Mouse (Mus musculus): ENCODE measurements at regions not wholly inside any gene's neighbourhood (a gene's known extent, or its start where the extent isn't known, plus 50 kb on each side); places are given as distances from the start of the nearest gene placed in this dataset.

- no peak overlapping the region for H3K27ac ChIP-seq (ENCODE audit: low read depth, low read length)
- H3K4me2 ChIP-seq (ENCODE audit: low read length): no peak overlapping the region
- no peaks in the 10 kb centered on the region for H3K9me3 ChIP-seq (replicated peaks; ENCODE audit: control insufficient read depth, low read length)
- DNase-seq (ENCODE audit: low spot score) (no peak), ATAC-seq (no peak)
- WGBS: 88% methylated on average over 4 of the region's 4 CpGs
- no peak overlapping the region for H3K9ac ChIP-seq (ENCODE audit: low read length)
- no peaks in the 10 kb centered on the region for H3K4me1 ChIP-seq (ENCODE audit: control insufficient read depth, insufficient read depth, low read length)
- no peak overlapping the region for H3K4me3 ChIP-seq (ENCODE audit: low read depth, low read length)
- H3K36me3 ChIP-seq (ENCODE audit: control insufficient read depth, insufficient read depth, low read length): no peaks in the 10 kb centered on the region
- no peaks in the 10 kb centered on the region for H3K27me3 ChIP-seq (replicated peaks; ENCODE audit: control insufficient read depth, insufficient read depth, low read length)
These were observed 421.9 kb upstream of the Gm10131 start for GRCm38 (mm10) chr8:34533421-34533820.

GRCm38 (mm10) chr8:34530896-34531679 lies 419.6 kb upstream of the Gm10131 start:
- H3K36me3 ChIP-seq (ENCODE audit: control insufficient read depth, insufficient read depth, low read length): no peaks in the 10 kb centered on the region
- 84% methylated on average over 11 of the region's 11 CpGs for WGBS
- no peaks in the 10 kb centered on the region for H3K27me3 ChIP-seq (replicated peaks; ENCODE audit: control insufficient read depth, insufficient read depth, low read length)
- H3K9ac ChIP-seq (ENCODE audit: low read length): no peak overlapping the region
- no peak for DNase-seq (ENCODE audit: low spot score)
- no peak overlapping the region for H3K4me3 ChIP-seq (ENCODE audit: low read depth, low read length)
- no peak overlapping the region for H3K4me2 ChIP-seq (ENCODE audit: low read length)
- no peaks in the 10 kb centered on the region for H3K4me1 ChIP-seq (ENCODE audit: control insufficient read depth, insufficient read depth, low read length)
- no peak overlapping the region for H3K27ac ChIP-seq (ENCODE audit: low read depth, low read length)
- ATAC-seq: no peak
- no peaks in the 10 kb centered on the region for H3K9me3 ChIP-seq (replicated peaks; ENCODE audit: control insufficient read depth, low read length)

- H3K9me3 ChIP-seq (replicated peaks; ENCODE audit: control insufficient read depth, low read length): no peaks in the 10 kb centered on the region
- 81% methylated on average over 5 of the region's 5 CpGs for WGBS
These were observed 418.5 kb upstream of the Gm10131 start for GRCm38 (mm10) chr8:34530046-34530445.

DNA sequence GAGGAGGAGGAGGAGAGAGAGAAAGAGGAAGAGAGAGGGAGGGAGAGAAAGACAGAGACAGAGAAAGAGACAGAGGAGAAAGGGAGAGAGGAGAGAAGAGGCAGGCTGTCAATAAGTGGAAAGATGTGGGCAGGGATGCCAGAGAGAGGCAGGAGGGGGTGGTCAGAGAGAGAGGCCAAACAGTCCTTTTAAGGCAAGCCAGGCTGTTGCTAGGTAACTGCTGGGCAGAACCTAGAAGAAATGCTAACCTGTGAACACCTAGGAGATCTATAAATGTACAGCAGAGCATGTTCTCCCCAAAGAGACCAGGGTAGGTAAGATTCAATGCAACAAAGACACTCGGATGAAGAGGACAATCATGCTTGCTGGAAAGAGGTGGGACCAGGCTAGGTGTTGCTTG lies 417.9 kb upstream of the Gm10131 start:
- DNase-seq (ENCODE audit: low spot score) (no peak), ATAC-seq (no peak)
- H3K36me3 ChIP-seq (ENCODE audit: control insufficient read depth, insufficient read depth, low read length): no peaks in the 10 kb centered on the region
- no peak overlapping the region for H3K9ac ChIP-seq (ENCODE audit: low read length)
- H3K27me3 ChIP-seq (replicated peaks; ENCODE audit: control insufficient read depth, insufficient read depth, low read length): no peaks in the 10 kb centered on the region
- no peak overlapping the region for H3K4me3 ChIP-seq (ENCODE audit: low read depth, low read length)
- no peaks in the 10 kb centered on the region; the same call in 1 of the 2 replicates for H3K4me1 ChIP-seq (ENCODE audit: control insufficient read depth, insufficient read depth, low read length)
- H3K4me2 ChIP-seq (ENCODE audit: low read length): no peak overlapping the region
- no peaks in the 10 kb centered on the region for H3K9me3 ChIP-seq (replicated peaks; ENCODE audit: control insufficient read depth, low read length)
- 83% methylated on average over 1 of the region's 1 CpGs for WGBS
- no peak overlapping the region for H3K27ac ChIP-seq (ENCODE audit: low read depth, low read length)

More at GRCm38 (mm10) chr8:34530046-34530445, 418.5 kb upstream of the Gm10131 start:
- H3K4me3 ChIP-seq (ENCODE audit: low read depth, low read length): no peak overlapping the region
- H3K9ac ChIP-seq (ENCODE audit: low read length): no peak overlapping the region
- no peak overlapping the region for H3K27ac ChIP-seq (ENCODE audit: low read depth, low read length)
- DNase-seq (ENCODE audit: low spot score): no peak
- H3K27me3 ChIP-seq (replicated peaks; ENCODE audit: control insufficient read depth, insufficient read depth, low read length): no peaks in the 10 kb centered on the region
- H3K36me3 ChIP-seq (ENCODE audit: control insufficient read depth, insufficient read depth, low read length): no peaks in the 10 kb centered on the region
- no peak overlapping the region for H3K4me2 ChIP-seq (ENCODE audit: low read length)
- no peaks in the 10 kb centered on the region; the same call in 1 of the 2 replicates for H3K4me1 ChIP-seq (ENCODE audit: control insufficient read depth, insufficient read depth, low read length)
- ATAC-seq: no peak

GRCm38 (mm10) chr8:34528213-34528612 lies 416.7 kb upstream of the Gm10131 start:
- 89% methylated on average over 3 of the region's 3 CpGs for WGBS
- no peak for ATAC-seq
- H3K27ac ChIP-seq (ENCODE audit: low read depth, low read length): no peak overlapping the region
- no peak overlapping the region for H3K4me3 ChIP-seq (ENCODE audit: low read depth, low read length)
- no peaks in the 10 kb centered on the region for H3K27me3 ChIP-seq (replicated peaks; ENCODE audit: control insufficient read depth, insufficient read depth, low read length)
- H3K4me1 ChIP-seq (ENCODE audit: control insufficient read depth, insufficient read depth, low read length): no peaks in the 10 kb centered on the region; the same call in 1 of the 2 replicates
- no peak overlapping the region for H3K9ac ChIP-seq (ENCODE audit: low read length)
- no peaks in the 10 kb centered on the region for H3K36me3 ChIP-seq (ENCODE audit: control insufficient read depth, insufficient read depth, low read length)
- no peaks in the 10 kb centered on the region for H3K9me3 ChIP-seq (replicated peaks; ENCODE audit: control insufficient read depth, low read length)
- no peak for DNase-seq (ENCODE audit: low spot score)
- H3K4me2 ChIP-seq (ENCODE audit: low read length): no peak overlapping the region

DNA sequence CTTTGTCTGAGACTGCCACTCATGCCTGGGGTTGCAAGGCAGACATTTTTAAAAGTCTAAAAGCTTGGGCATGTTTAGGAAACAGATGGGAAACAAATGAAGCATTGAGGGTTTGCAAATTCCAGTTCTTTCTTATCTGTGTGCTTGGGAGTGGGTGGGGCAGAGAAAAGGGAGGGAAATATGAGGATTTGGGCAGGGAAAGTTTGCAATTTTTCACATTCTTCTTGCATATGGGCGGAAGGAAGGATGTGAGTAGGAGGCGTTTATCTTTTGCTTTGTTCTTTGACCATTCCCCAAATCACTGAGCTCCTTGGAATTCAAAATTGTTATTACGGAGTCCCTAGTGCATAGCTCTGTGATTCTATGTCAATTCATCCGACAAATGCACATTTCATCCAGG lies 413.7 kb upstream of the Gm10131 start:
- Histone ChIP-seq H3K4me1 (ENCODE audit: control insufficient read depth, insufficient read depth, low read length) (no peaks in the 10 kb centered on the region; the same call in 1 of the 2 replicates), H3K4me3 (ENCODE audit: low read depth, low read length) (no peak overlapping the region), H3K4me2 (ENCODE audit: low read length) (no peak overlapping the region), H3K9ac (ENCODE audit: low read length) (no peak overlapping the region), H3K27me3 (replicated peaks; ENCODE audit: control insufficient read depth, insufficient read depth, low read length) (no peaks in the 10 kb centered on the region), H3K36me3 (ENCODE audit: control insufficient read depth, insufficient read depth, low read length) (no peaks in the 10 kb centered on the region), H3K9me3 (replicated peaks; ENCODE audit: control insufficient read depth, low read length) (no peaks in the 10 kb centered on the region), H3K27ac (ENCODE audit: low read depth, low read length) (no peak overlapping the region)
- ATAC-seq: no peak
- WGBS: 82% methylated on average over 4 of the region's 4 CpGs
- no peak for DNase-seq (ENCODE audit: low spot score)

GRCm38 (mm10) chr8:34523849-34524248 lies 412.3 kb upstream of the Gm10131 start:
- WGBS: 84% methylated on average over 3 of the region's 3 CpGs

DNA sequence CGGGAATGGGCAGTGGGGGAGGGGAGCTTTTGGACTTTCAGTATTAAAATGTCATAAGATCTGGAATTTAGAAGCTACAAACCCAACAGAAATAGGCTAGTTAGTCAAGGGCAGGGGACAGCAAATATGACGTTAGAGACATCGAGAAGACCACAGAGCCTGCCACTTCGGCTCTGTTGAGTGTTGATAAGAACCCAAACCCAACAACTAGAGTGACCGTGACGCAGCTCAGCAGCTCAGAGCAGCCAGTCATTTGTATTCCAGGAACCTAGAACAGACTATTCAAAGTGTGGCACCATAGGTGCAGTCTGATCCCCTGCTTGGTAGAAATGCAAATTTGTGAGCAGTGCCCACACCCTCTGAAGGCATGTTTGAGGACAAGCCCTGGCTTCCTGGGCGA lies 409.8 kb upstream of the Gm10131 start:
- ATAC-seq (no peak), DNase-seq (ENCODE audit: low spot score) (no peak)
- no peaks in the 10 kb centered on the region for H3K36me3 ChIP-seq (ENCODE audit: control insufficient read depth, insufficient read depth, low read length)
- H3K4me2 ChIP-seq (ENCODE audit: low read length): no peak overlapping the region
- H3K4me3 ChIP-seq (ENCODE audit: low read depth, low read length): no peak overlapping the region
- H3K4me1 ChIP-seq (ENCODE audit: control insufficient read depth, insufficient read depth, low read length): no peaks in the 10 kb centered on the region; the same call in 1 of the 2 replicates
- no peaks in the 10 kb centered on the region for H3K9me3 ChIP-seq (replicated peaks; ENCODE audit: control insufficient read depth, low read length)
- H3K27me3 ChIP-seq (replicated peaks; ENCODE audit: control insufficient read depth, insufficient read depth, low read length): no peaks in the 10 kb centered on the region
- 85% methylated on average over 7 of the region's 7 CpGs for WGBS
- no peak overlapping the region for H3K27ac ChIP-seq (ENCODE audit: low read depth, low read length)
- no peak overlapping the region for H3K9ac ChIP-seq (ENCODE audit: low read length)

More at GRCm38 (mm10) chr8:34523849-34524248, 412.3 kb upstream of the Gm10131 start:
- H3K4me2 ChIP-seq (ENCODE audit: low read length): no peak overlapping the region
- no peak overlapping the region for H3K9ac ChIP-seq (ENCODE audit: low read length)
- no peaks in the 10 kb centered on the region for H3K27me3 ChIP-seq (replicated peaks; ENCODE audit: control insufficient read depth, insufficient read depth, low read length)
- no peak overlapping the region for H3K27ac ChIP-seq (ENCODE audit: low read depth, low read length)
- H3K4me3 ChIP-seq (ENCODE audit: low read depth, low read length): no peak overlapping the region
- no peak for ATAC-seq
- DNase-seq (ENCODE audit: low spot score): no peak
- H3K36me3 ChIP-seq (ENCODE audit: control insufficient read depth, insufficient read depth, low read length): no peaks in the 10 kb centered on the region
- no peaks in the 10 kb centered on the region; the same call in 1 of the 2 replicates for H3K4me1 ChIP-seq (ENCODE audit: control insufficient read depth, insufficient read depth, low read length)
- no peaks in the 10 kb centered on the region for H3K9me3 ChIP-seq (replicated peaks; ENCODE audit: control insufficient read depth, low read length)

DNA sequence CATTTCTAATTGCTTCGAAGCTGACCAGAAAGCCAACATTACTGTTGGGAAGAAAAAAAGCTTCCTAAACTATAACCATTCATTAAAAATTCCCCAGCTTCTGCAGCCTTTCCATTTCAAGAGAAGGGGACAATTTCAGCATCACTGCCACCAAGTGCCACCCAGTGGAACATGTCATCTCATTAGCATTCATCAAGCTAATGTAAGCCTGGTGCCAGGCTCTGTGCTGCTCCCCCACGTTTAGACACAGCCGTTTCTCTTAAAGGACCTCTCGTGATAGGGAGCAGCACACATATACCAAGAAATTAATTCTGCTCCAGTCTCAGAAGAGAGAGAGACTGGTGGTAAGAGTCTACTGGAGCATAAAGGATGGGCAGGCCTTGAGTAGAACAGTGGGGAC lies 409.1 kb upstream of the Gm10131 start:
- H3K36me3 ChIP-seq (ENCODE audit: control insufficient read depth, insufficient read depth, low read length): no peaks in the 10 kb centered on the region
- no peaks in the 10 kb centered on the region for H3K27me3 ChIP-seq (replicated peaks; ENCODE audit: control insufficient read depth, insufficient read depth, low read length)
- peak; percentile 45 for DNase-seq (ENCODE audit: low spot score)
- no peak for ATAC-seq
- no peak overlapping the region for H3K4me3 ChIP-seq (ENCODE audit: low read depth, low read length)
- H3K27ac ChIP-seq (ENCODE audit: low read depth, low read length): no peak overlapping the region
- WGBS: 49% methylated on average over 4 of the region's 4 CpGs
- H3K4me1 ChIP-seq (ENCODE audit: control insufficient read depth, insufficient read depth, low read length): no peaks in the 10 kb centered on the region; the same call in 1 of the 2 replicates
- H3K9ac ChIP-seq (ENCODE audit: low read length): no peak overlapping the region
- H3K9me3 ChIP-seq (replicated peaks; ENCODE audit: control insufficient read depth, low read length): no peaks in the 10 kb centered on the region
- no peak overlapping the region for H3K4me2 ChIP-seq (ENCODE audit: low read length)

Data from forebrain, embryonic 14.5 days (tissue).